ENCODE assay signal across 8 mouse cellular contexts in genomic region chr12:109437559-109438350, GRCm38 (mm10). TPM values are rescaled to one million over a fixed set of nuclear protein-coding genes. Genes with fewer than 3 reads are reported as not detected.
DNase-seq lines count a peak whose midpoint lies in the region; ATAC-seq and TF ChIP-seq lines count a peak whose summit lies in the region.

No protein-coding gene starts in this region.

- TF ChIP-seq POLR2A in MEL (IDR thresholded peaks at IDR 0.05; ENCODE audit: control insufficient read depth in 1 of 2, insufficient read depth in 1 of 2, low read depth in 1 of 2, low read length in 2 of 2, poor library complexity in 1 of 2) = peak in 1 of 2 experiments; percentile 44; a peak in 1 of 4 replicates

- TF ChIP-seq RAD21 in MEL (IDR thresholded peaks at IDR 0.05; ENCODE audit: low read depth, low read length) = peak; percentile 67

- H3K36me3 ChIP-seq in MEL (ENCODE audit: control insufficient read depth in 1 of 2, insufficient read depth in 2 of 2, low read length in 2 of 2) = peaks cover 0 to 21% of the 10 kb centered on the region in 2 experiments; a peak in 2 of 4 replicates

- peaks cover 8 to 43% of the 10 kb centered on the region in 2 experiments for H3K4me1 ChIP-seq in MEL (ENCODE audit: control insufficient read depth in 1 of 2, insufficient read depth in 2 of 2, low read length in 2 of 2)

- DNase-seq in MEL (ENCODE audit: low read depth, low spot score) = peak; percentile 89
- DNase-seq in cerebellum, adult 11-12 months = peak; percentile 24
- peak; percentile 80 for DNase-seq in forelimb bud, embryonic 11.5 days (ENCODE audit: low read depth, low spot score)
- peak; percentile 74 to 84 for DNase-seq in layer of hippocampus, postnatal 10 days (ENCODE audit: low spot score in 2 of 2)
- DNase-seq in lung, postnatal 25 days (ENCODE audit: low spot score) = peak; percentile 73
- DNase-seq in retina, postnatal 7 days (ENCODE audit: low read depth, low spot score) = peak; percentile 51
- DNase-seq in thymus, postnatal 4 days = peak; percentile 99

- peak overlapping the region; percentile 66 for H3K9ac ChIP-seq in MEL (ENCODE audit: control insufficient read depth, low read depth, low read length, poor library complexity, severe bottlenecking)

- TF ChIP-seq CTCF in MEL (IDR thresholded peaks at IDR 0.05 in 2 of 3, conservative IDR thresholded peaks at IDR 0.05 in 1 of 3; ENCODE audit: control insufficient read depth in 1 of 3, insufficient read depth in 1 of 3, low read depth in 2 of 3, low read length in 3 of 3, poor library complexity in 1 of 3, severe bottlenecking in 1 of 3) = peak; percentile 51 to 84 (median 73)

- H3K27ac ChIP-seq in MEL (ENCODE audit: control insufficient read depth, low read depth, low read length) = peak overlapping the region; percentile 93

- H3K27me3 ChIP-seq in MEL (ENCODE audit: control insufficient read depth in 1 of 2, insufficient read depth in 2 of 2, low read length in 2 of 2) = no peaks in the 10 kb centered on the region

- peak overlapping the region; percentile 30 to 40 for H3K4me3 ChIP-seq in MEL (ENCODE audit: control insufficient read depth in 1 of 2, insufficient read depth in 1 of 2, low read depth in 2 of 2, low read length in 2 of 2)

- peak; percentile 77 to 91 for TF ChIP-seq EP300 in MEL (IDR thresholded peaks at IDR 0.05; ENCODE audit: low read depth in 1 of 2, low read length in 2 of 2)

- peak; percentile 54 to 66 for ATAC-seq in hematopoietic stem cell, adult 5-6 weeks (replicated peaks in 1 of 2; ENCODE audit: insufficient read depth in 1 of 2, low FRiP score in 2 of 2, low TSS enrichment in 1 of 2, low read depth in 1 of 2, poor library complexity in 2 of 2, severe bottlenecking in 2 of 2)

- no peaks in the 10 kb centered on the region for H3K9me3 ChIP-seq in MEL (replicated peaks; ENCODE audit: insufficient read depth, low read length)

- no peaks in the 10 kb centered on the region for H3K79me2 ChIP-seq in MEL (ENCODE audit: control insufficient read depth, insufficient read depth, low read length, poor library complexity)

TF ChIP-seq in MEL, 35 proteins besides CTCF, POLR2A, EP300 and RAD21:
- TF ChIP-seq MAFK (IDR thresholded peaks at IDR 0.05; ENCODE audit: borderline replicate concordance, low read depth, low read length) = no peak
- 0 out of 2 replicates have a peak, but pooled peaks have one; percentile 13 for TF ChIP-seq MYC (IDR thresholded peaks at IDR 0.05; ENCODE audit: low read depth, low read length)
- peak; percentile 13; the same call in 1 of the 2 replicates for TF ChIP-seq NELFE (IDR thresholded peaks at IDR 0.05; ENCODE audit: low read depth, low read length)
- TF ChIP-seq UBTF (IDR thresholded peaks at IDR 0.05; ENCODE audit: borderline replicate concordance, insufficient read depth, low read depth, low read length) = peak; percentile 97; the same call in 1 of the 2 replicates
- no peak for TF ChIP-seq CHD1 (IDR thresholded peaks at IDR 0.05; ENCODE audit: low read depth, low read length)
- peak; percentile 99 for TF ChIP-seq TBP (IDR thresholded peaks at IDR 0.05; ENCODE audit: low read depth, low read length)
- peak; percentile 43; the same call in 1 of the 2 replicates for TF ChIP-seq ETS1 (IDR thresholded peaks at IDR 0.05; ENCODE audit: low read depth, low read length)
- TF ChIP-seq MYB (IDR thresholded peaks at IDR 0.05; ENCODE audit: low read depth, low read length) = peak; percentile 85
- TF ChIP-seq TCF12 (IDR thresholded peaks at IDR 0.05; ENCODE audit: low read depth, low read length) = peak; percentile 80
- peak; percentile 74 for TF ChIP-seq SMC3 (IDR thresholded peaks at IDR 0.05; ENCODE audit: low read depth, low read length)
- no peak for TF ChIP-seq ELF1 (IDR thresholded peaks at IDR 0.05; ENCODE audit: low read depth, low read length)
- no peak for TF ChIP-seq POLR2AphosphoS2 (IDR thresholded peaks at IDR 0.05; ENCODE audit: low read length)
- TF ChIP-seq MAZ (IDR thresholded peaks at IDR 0.05; ENCODE audit: low read depth, low read length) = 0 out of 2 replicates have a peak, but pooled peaks have one; percentile 14
- no peak for TF ChIP-seq POLR2AphosphoS5 (IDR thresholded peaks at IDR 0.05; ENCODE audit: borderline replicate concordance, low read depth, low read length)
- no peak; the same call in 1 of the 2 replicates for TF ChIP-seq RCOR1 (IDR thresholded peaks at IDR 0.05; ENCODE audit: low read depth, low read length)
- TF ChIP-seq BHLHE40 (IDR thresholded peaks at IDR 0.05; ENCODE audit: borderline replicate concordance, low read depth, low read length) = no peak
- TF ChIP-seq MXI1 (IDR thresholded peaks at IDR 0.05; ENCODE audit: low read depth, low read length) = 0 out of 2 replicates have a peak, but pooled peaks have one; percentile 13
- 0 out of 2 replicates have a peak, but pooled peaks have one; percentile 30 for TF ChIP-seq ZMIZ1 (IDR thresholded peaks at IDR 0.05; ENCODE audit: low read depth, low read length)
- no peak for TF ChIP-seq JUND (IDR thresholded peaks at IDR 0.05; ENCODE audit: low read depth, low read length)
- peak; percentile 51; the same call in 1 of the 2 replicates for TF ChIP-seq ZC3H11A (IDR thresholded peaks at IDR 0.05; ENCODE audit: low read depth, low read length)
- peak; percentile 84 for TF ChIP-seq TAL1 (IDR thresholded peaks at IDR 0.05; ENCODE audit: low read length)
- peak; percentile 80 for TF ChIP-seq GATA1 (IDR thresholded peaks at IDR 0.05; ENCODE audit: low read depth, low read length)
- no peak for TF ChIP-seq KAT2A (conservative IDR thresholded peaks at IDR 0.05; ENCODE audit: low read depth, low read length)
- TF ChIP-seq NRF1 (IDR thresholded peaks at IDR 0.05; ENCODE audit: insufficient read depth, low read depth, low read length, poor library complexity, severe bottlenecking) = no peak
- no peak for TF ChIP-seq MEF2A (IDR thresholded peaks at IDR 0.05; ENCODE audit: extremely low read depth, insufficient replicate concordance, low read depth, low read length, poor library complexity, severe bottlenecking)

RNA-seq across cellular contexts. Expression of gene Dlk1, which starts 14.9 kb away (rescaled TPM):
- total RNA-seq in MEL (2012; rRNA removed) = not detected in 2 replicates
- polyA plus RNA-seq in MEL (2012; ENCODE audit: insufficient read depth in 1 of 2, insufficient read length in 2 of 2, low read depth in 1 of 2, low replicate concordance in 2 of 2, missing spikeins in 1 of 2) = not detected
- total RNA-seq in hematopoietic stem cell, adult 5-6 weeks (2017) = not detected in 2 replicates
- total RNA-seq in layer of hippocampus, postnatal 10 days (2021) = 1 to 10 TPM in 1 of 2 experiments, under 1 TPM in 1; 0.73 to 1.2 TPM

Comparison
In these comparisons a context has a peak if more than half of its experiments do, and no peak if none do; other contexts are left out.
1. Peak in every context shown above with its lines: DNase-seq, ATAC-seq, H3K4me3 ChIP-seq and H3K27ac ChIP-seq.
2. DNase-seq: peak in every context shown above with its lines; median percentile 99 in thymus, postnatal 4 days; 89 in MEL; 80 in forelimb bud, embryonic 11.5 days; 79 in layer of hippocampus, postnatal 10 days; 73 in lung, postnatal 25 days; 51 in retina, postnatal 7 days; 24 in cerebellum, adult 11-12 months.